Mouse (Mus musculus) erythroblast, embryonic 14.5 days (primary cell): Measurements from ENCODE around the gene Cdk1. TPM values are rescaled to one million over a fixed set of nuclear protein-coding genes. Genes with fewer than 3 reads are reported as not detected.

Experiments used
- H3K27me3 ChIP-seq: 2 replicates; pipeline ENCODE4 v1.6.1; 2012; ENCODE audit warnings: inconsistent platforms; ENCODE audit not compliant: control insufficient read depth
- H3K36me3 ChIP-seq: 2 replicates; pipeline ENCODE4 v1.6.1; 2012; ENCODE audit warnings: mild to moderate bottlenecking, inconsistent platforms; ENCODE audit not compliant: control insufficient read depth
- H3K4me1 ChIP-seq: 2 replicates; pipeline ENCODE4 v1.6.1; 2012; ENCODE audit warnings: inconsistent platforms; ENCODE audit not compliant: control insufficient read depth
- H3K4me3 ChIP-seq: replicated peaks from 2 replicates; pipeline ENCODE3; 2012; ENCODE audit warnings: moderate library complexity, mild to moderate bottlenecking, inconsistent platforms
- H3K9me3 ChIP-seq: 2 replicates; pipeline ENCODE4 v1.6.1; 2012; ENCODE audit warnings: low read length, inconsistent platforms, mixed read lengths; ENCODE audit not compliant: control insufficient read depth
- GATA1 ChIP-seq: IDR thresholded peaks from 2 replicates; pipeline ENCODE4 v1.6.1; 2012; ENCODE audit warnings: low read length, inconsistent platforms, mixed read lengths
- TAL1 ChIP-seq: IDR thresholded peaks from 3 replicates; pipeline ENCODE4 v1.6.1; 2012; ENCODE audit warnings: low read length, inconsistent platforms, mixed read lengths
- polyA plus RNA-seq: library from polyadenylated mRNA; stranded (reverse); fragments of >175 nt; gene quantifications from 2 replicates; pipeline ENCODE4 v1.2.3, GENCODE M21; 2012

Gene Cdk1
- polyA plus RNA-seq, 1 experiment = 7.7 TPM

DNA sequence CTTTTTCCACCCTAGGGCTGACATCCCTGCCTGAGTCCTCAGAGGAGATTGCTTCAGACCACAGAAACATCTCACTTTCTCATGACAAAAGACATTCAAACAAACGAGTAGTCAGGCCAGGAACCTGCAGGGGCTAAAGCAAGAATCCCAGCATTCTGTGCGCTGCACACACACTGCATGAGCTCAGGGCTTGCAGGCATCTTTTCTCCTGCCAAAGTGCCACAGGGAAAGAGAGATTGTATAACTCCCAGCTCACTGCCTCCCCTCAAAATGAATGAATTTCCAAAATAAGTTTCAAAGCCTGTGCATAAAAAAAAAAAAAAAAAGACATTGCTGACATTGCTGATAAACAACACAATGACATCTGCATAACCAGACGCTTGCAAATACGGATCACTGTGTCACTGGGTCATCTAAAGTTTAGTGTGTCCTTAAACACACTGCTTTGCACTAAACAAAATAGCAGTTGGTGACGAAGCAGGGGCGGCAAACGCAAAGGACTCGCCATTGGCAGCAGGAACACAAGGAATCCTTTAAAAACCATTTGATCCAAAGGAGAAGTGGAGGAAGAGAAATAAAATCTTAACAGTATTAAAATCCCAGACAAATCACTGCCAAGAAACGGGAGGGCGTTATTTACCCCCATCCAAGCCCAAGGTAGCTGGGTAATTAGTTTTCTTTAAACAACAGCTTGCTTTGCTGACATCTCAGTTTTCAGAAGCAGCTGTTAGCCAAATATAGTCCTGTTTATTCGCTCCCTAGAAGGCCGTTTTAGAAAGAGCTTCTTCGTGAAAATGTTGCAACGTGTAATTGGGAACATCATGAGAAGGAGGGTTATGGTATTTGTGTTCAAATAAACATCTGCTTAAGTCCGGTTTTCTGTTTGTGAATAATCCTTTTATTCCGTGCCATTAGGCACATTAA lies 18.2 kb downstream of the Cdk1 start:
- Histone ChIP-seq H3K36me3 (peaks cover 82% of the 10 kb centered on the region), H3K4me3 (no peak overlapping the region), H3K9me3 (no peaks in the 10 kb centered on the region), H3K4me1 (no peaks in the 10 kb centered on the region), H3K27me3 (no peaks in the 10 kb centered on the region)
- no peak for TF ChIP-seq TAL1
- no peak for TF ChIP-seq GATA1

DNA sequence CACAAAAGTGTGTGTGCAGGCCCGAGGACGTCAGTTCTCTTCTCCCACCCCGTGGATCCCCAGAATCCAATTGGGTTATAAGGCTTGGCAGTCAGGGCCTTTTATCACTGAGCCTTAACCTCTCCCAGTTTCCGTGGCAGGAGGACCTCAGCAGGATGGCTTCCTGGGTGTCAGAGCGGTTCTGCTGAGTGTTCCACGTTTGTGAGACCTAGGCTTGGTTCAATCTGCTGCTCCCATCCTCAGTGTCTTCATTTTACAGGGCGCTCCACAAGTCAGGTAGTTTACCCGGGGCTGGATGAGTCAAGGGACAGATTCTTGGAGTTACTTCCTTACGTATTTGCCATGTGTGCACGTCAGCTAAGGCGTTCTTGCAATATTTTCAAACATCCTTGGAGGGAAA lies 19.5 kb downstream of the Cdk1 start:
- Histone ChIP-seq H3K27me3 (no peaks in the 10 kb centered on the region), H3K4me3 (no peak overlapping the region), H3K9me3 (no peaks in the 10 kb centered on the region), H3K4me1 (peaks cover 12% of the 10 kb centered on the region), H3K36me3 (peaks cover 76% of the 10 kb centered on the region)
- no peak for TF ChIP-seq GATA1
- TF ChIP-seq TAL1 = no peak

DNA sequence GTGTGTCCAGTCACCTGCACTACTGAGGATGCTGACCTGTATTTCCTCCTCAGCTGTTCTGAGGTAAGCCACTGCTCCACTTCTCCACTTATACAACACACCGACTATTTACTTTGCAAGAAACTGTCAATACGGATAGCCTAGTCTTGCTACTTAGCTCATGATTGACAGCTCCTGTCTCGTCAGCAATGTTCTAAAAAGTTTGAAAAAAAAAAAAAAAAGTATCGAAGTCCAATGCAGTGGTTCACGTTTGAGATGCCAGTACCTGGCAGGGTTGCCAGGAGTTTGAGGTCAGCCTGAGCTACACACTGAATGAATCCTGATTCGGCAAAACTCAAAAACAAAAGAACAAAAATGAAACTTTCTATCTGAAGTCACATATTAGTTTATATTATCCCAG lies 21.5 kb downstream of the Cdk1 start:
- H3K36me3 ChIP-seq = peaks cover 67% of the 10 kb centered on the region
- H3K9me3 ChIP-seq = no peaks in the 10 kb centered on the region
- peaks cover 13% of the 10 kb centered on the region for H3K4me1 ChIP-seq
- TF ChIP-seq GATA1 = no peak
- TF ChIP-seq TAL1 = no peak
- H3K27me3 ChIP-seq = no peaks in the 10 kb centered on the region
- H3K4me3 ChIP-seq = no peak overlapping the region

DNA sequence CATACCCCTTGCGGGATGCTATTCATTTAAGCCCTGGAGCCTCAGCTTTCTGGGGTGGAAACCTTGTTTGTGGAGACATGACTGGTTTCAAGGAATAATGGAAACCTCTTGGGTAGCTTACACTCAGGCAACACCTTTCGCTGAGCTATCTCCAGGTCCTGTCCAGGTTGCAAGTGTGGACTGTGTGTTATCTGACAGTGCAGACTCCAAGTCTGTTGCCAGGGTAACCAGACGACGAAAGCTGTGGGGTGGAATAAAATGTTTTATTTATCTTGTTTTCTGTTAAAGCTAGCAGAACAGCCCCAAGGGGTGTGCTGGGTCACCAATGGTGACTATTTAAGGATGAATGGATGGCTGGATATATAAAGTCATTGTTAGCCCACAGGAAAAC lies 24.1 kb downstream of the Cdk1 start:
- no peak overlapping the region for H3K4me3 ChIP-seq
- no peaks in the 10 kb centered on the region for H3K9me3 ChIP-seq
- peaks cover 42% of the 10 kb centered on the region for H3K36me3 ChIP-seq
- peaks cover 13% of the 10 kb centered on the region for H3K4me1 ChIP-seq
- TF ChIP-seq TAL1 = no peak
- no peak for TF ChIP-seq GATA1
- H3K27me3 ChIP-seq = no peaks in the 10 kb centered on the region

DNA sequence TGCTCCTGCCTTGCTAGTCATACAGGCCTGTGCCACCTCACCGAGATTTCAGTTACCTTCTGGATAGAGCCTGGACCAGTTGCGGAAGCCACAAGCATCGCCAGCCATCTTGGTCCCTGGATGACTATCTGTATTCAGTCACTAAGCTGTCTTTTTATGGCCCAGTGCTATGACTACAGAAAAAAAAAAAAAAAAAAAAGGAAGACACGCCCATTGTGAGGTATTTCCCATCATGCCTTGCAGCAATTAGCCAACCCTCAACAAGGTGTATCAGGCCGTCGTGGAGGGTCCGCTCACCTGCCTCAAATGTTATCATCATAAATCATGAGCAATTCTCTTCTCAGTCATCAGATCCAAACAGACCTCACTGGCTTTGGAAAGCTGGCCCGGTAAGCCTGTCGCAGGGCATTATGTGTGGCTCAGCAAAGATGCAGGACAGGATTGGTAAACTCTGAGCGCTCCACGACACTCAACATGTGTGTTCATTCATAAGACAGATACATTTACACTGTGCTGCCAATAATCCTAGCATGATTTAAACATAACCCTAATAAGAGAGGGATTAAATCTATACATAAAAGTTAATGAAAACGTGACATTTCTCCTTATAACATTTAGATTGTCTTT lies 24.6 kb downstream of the Cdk1 start:
- no peak overlapping the region for H3K4me3 ChIP-seq
- TF ChIP-seq GATA1 (no peak), TAL1 (no peak)
- H3K27me3 ChIP-seq = no peaks in the 10 kb centered on the region
- no peaks in the 10 kb centered on the region for H3K9me3 ChIP-seq
- H3K4me1 ChIP-seq = peaks cover 13% of the 10 kb centered on the region
- H3K36me3 ChIP-seq = peaks cover 37% of the 10 kb centered on the region

DNA sequence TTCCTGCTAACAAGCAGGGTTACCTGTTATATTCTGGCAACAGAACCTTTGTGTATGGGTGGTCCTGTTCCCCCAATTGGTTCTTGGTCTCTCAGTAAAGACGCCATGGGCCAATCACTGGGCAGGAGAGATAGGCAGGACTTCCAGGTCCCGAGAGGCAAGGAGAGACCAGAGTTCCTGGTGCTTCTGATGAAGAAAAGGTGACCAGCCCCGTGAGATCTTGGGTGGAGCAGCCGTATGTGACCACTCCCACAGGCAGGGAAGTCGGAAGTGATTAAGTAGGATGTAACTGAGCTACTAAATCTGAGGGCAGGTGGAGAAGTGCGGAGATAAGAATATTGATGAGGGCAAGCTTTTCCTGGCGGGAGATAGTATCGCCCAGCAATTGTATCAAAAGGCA lies 25.4 kb downstream of the Cdk1 start:
- H3K36me3 ChIP-seq = peaks cover 29% of the 10 kb centered on the region
- no peak overlapping the region for H3K4me3 ChIP-seq
- no peak for TF ChIP-seq TAL1
- TF ChIP-seq GATA1 = no peak
- H3K27me3 ChIP-seq = no peaks in the 10 kb centered on the region
- H3K9me3 ChIP-seq = no peaks in the 10 kb centered on the region
- peaks cover 13% of the 10 kb centered on the region for H3K4me1 ChIP-seq

DNA sequence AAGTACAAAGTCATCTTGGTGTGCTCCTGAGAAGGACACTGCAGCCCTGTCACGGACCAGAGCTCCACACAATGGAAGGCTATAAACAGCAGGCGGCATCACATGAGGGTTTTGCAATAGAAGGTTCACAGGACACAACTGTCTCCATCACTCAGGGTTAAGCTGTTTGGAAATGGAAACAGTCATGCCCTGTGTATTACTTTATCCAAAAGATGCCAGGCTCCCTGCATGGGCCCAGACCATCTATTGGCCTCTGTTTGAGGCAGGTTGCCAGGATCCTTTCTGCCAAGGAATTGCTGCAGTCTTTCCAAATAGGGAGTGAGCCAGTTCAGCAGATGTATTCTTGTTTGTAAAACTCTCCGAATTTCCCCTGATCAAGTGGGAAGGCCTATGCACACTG lies 26.3 kb downstream of the Cdk1 start:
- H3K27me3 ChIP-seq = no peaks in the 10 kb centered on the region
- H3K4me3 ChIP-seq = no peak overlapping the region
- TF ChIP-seq TAL1 (no peak), GATA1 (no peak)
- H3K4me1 ChIP-seq = peaks cover 13% of the 10 kb centered on the region
- H3K9me3 ChIP-seq = no peaks in the 10 kb centered on the region
- H3K36me3 ChIP-seq = peaks cover 22% of the 10 kb centered on the region

DNA sequence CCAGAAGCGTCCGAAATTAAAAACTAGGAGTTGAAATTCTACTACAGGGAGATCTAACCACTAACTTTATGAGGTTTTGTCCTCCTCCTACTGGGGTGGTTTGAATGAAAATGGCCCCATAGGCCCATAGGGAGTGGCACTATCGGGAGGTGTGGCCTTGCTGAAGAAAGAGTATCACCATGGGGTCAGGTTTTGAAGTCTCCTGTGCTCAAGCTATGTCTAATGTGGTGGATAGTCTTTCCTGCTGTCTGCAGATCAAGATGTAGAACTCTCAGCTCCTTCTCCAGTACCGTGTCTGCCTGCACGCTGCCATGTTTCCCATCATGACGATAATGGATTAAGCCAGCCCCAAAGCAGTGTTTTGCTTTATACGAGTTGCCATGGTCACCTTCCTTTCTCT lies 27.9 kb downstream of the Cdk1 start:
- peaks cover 19% of the 10 kb centered on the region for H3K36me3 ChIP-seq
- TF ChIP-seq TAL1 = no peak
- no peak for TF ChIP-seq GATA1
- H3K9me3 ChIP-seq = no peaks in the 10 kb centered on the region
- H3K4me1 ChIP-seq = peaks cover 13% of the 10 kb centered on the region
- H3K27me3 ChIP-seq = no peaks in the 10 kb centered on the region
- no peak overlapping the region for H3K4me3 ChIP-seq

DNA sequence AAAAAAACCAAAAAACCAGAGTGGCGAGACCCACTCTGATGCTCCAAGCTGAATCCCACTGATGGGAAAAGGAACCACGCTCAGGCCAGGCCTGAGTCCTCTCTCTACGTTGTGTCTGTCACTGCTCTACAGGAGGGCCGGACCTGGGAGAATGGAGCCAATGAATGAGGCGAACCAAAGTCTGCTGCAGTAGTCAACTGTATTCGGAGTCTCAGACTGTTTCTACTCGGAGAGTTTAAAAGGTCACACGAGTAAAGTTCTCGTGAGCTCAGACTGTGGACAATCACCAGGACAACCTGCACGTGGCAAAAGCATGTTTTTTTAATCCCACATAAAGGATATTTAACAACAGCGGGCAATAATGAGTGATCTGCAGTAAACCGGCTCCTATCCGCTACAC lies 28.8 kb downstream of the Cdk1 start:
- Histone ChIP-seq H3K4me3 (no peak overlapping the region), H3K36me3 (peaks cover 19% of the 10 kb centered on the region), H3K9me3 (peaks cover 2% of the 10 kb centered on the region; the same call in 1 of the 2 replicates), H3K27me3 (no peaks in the 10 kb centered on the region), H3K4me1 (peaks cover 9% of the 10 kb centered on the region)
- TF ChIP-seq GATA1 (no peak), TAL1 (no peak)
